Mouse (Mus musculus) kidney, adult 9 months (tissue): ENCODE results near the gene Gmeb1.
"Not testable (repeated sequence)": the region's sequence is repeated elsewhere in the genome, so short reads cannot be mapped to it uniquely, and the experiment has no call there.

ENCODE experiments used
- DNase-seq: peaks from one replicate; pipeline ENCODE4 v3.0.0; 2022

Gene Gmeb1

DNA sequence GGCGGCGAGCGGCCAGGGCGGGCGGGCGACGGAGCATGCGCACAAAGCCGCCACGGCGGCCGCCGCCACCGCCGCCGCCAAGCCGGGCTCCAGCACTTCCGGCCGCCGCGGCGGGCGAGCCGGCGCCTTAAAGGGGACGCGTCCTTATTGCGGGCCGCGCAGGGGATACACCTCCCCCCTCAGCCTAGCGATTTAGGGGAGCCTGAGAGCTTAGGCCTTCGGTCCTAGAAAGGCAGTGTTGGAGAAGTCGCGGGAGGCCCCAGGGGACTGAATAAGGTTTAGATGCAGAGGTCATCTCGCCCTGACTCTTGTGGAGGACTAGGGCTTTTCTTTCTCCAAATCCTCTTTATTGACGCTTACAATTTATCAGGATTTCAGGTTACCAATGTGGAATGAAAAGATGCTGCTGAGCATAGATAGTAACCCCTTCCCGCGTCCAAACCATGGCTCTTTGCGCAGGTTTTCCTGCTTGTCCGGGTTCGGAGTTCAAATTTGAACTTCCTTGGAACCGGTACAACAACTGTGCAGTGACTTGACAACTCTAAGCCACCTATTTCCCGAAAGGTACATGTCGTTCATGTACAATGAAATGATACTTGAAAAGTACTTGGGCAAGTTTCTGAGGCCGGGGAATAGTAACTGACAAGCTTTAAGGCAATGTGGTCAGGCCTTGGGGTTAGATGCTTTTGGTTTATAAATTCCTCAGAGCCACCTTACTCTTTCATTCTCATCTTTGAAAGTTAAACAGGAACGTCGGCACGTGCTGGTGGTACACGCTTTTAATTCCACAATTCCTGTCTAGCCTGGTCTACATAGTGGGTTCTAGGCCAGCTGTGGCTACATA lies at the start of gene Gmeb1:
Gene Gmeb1, minus strand, starts transcription at position 89 of the 844 bp plus-strand sequence.
- peak; percentile 68 for DNase-seq

- peak; percentile 78 for DNase-seq
These were observed 48.6 kb upstream of the Gmeb1 start for GRCm38 (mm10) chr4:132309849-132310472.

DNA sequence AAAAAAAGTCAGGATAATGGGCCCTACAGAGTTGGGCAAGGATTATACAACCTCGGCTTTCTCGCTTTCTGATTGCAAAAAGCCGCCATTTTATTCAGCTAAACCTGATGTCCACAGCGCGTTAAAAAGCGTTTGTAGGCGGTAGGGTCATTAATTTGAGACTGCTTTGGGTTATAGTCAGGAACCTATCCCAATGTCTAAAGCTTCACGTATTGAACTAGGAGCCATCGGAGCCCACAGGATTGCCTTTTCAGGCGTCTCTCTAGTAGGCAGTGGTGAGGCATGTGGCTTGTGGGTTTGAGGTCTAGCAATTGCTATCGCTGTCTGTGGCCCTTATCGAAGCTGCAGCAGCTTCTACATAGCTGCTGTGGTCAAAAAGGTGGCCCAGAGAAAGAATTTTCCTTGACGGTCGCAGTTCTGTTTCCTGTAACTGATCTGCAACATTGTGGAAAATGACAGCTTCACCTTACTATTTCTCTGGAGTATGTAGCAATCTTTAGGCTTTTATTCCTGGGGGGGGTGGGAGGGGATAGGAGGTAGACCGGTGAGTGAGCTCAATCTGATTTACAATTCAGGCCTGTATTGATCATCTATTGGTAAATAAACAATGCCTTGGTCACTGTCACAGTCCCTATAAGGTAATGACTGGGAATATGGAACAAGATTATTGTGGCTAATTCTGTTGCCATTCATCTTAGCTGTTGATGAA lies 47.9 kb upstream of the Gmeb1 start:
- DNase-seq, result no peak

DNA sequence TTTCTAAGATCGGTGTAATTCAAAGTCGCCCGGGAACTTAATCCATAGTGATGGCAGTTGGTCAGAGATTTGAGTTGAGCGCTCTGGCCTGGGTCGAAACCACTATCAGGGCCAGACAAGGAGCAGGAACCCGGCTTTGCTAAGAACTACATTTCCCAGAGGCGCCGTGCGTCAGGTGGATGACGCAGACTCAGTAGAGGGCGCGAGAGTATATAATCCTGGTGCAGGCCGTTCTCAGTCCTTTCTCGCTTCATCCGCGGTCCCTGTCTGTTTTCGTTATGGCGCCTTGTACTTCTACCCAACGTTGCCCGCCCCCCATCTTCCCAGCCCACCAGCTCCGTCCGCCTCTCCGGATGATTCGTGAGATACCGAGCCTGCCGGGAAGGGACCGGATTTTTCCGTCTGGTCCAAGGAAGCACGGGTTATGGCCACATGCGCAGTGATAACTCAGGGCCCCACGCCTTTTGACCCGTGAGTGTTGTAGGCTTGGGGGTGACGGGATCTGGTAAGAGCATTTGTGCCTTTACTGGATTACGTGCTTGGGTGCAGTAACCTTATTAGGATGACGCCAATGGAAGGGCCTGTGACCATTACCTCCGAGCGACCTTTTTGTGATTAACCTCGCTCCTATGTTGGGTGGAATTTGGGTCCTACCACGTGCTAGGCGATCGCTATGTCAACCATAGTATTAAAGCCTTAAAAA lies 47.2 kb upstream of the Gmeb1 start:
- peak; percentile 94 for DNase-seq

DNA sequence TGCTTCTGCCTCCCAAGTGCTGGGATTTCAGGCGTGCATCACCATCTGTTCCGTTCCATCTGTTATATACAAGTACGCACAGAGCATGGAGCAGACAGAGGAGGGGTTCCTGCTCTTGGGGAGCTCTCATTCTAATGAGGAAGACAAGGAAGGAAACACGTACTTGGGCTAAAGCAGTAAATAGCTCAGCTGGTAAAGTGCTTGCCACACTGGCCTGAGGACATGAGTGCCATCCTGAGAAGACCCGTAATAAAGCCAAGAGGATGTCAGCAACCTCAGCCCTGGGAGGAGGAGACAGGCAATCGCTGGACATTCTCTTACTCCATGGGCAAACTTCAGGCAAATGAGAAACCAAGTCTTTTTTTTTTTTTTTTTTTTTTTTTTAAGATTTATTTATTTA lies 44.6 kb upstream of the Gmeb1 start:
- no peak for DNase-seq

DNA sequence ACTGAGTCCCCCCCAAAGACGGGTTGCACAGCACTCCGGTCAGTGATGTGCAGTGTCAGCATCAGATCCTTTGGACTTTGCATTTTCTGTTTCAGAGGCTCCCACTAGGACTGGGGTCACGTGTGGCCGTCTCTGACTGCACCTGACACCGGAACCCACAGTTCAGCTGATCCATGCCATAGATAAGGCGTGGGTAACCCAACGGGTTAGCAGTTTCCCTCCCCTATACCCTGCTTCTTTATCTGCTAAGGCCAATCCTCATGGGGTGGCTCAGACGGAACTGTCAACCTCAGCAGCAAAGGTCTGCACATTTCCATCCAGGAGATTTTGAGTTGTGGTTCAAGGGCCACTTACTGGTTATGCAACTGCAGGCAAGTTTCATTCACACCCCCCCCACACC lies 43.9 kb upstream of the Gmeb1 start:
- peak; percentile 83 for DNase-seq

- DNase-seq, result not testable (repeated sequence)
These were observed 42.1 kb upstream of the Gmeb1 start for GRCm38 (mm10) chr4:132303484-132303883.

- peak; percentile 46 for DNase-seq
These were observed 41.6 kb upstream of the Gmeb1 start, which contains the start of gene Rab42 for GRCm38 (mm10) chr4:132302939-132303479. Gene Rab42 (minus strand): TSS chr4:132303385.

- DNase-seq, result no peak
These were observed 40.9 kb upstream of the Gmeb1 start for GRCm38 (mm10) chr4:132301965-132302938.

- no peak for DNase-seq
These were observed 40.1 kb upstream of the Gmeb1 start for GRCm38 (mm10) chr4:132301486-132301885.

- no peak for DNase-seq
These were observed 38.4 kb upstream of the Gmeb1 start for GRCm38 (mm10) chr4:132299849-132300248.

- peak; percentile 40 for DNase-seq
These were observed 34.4 kb upstream of the Gmeb1 start for GRCm38 (mm10) chr4:132295696-132296390.

DNA sequence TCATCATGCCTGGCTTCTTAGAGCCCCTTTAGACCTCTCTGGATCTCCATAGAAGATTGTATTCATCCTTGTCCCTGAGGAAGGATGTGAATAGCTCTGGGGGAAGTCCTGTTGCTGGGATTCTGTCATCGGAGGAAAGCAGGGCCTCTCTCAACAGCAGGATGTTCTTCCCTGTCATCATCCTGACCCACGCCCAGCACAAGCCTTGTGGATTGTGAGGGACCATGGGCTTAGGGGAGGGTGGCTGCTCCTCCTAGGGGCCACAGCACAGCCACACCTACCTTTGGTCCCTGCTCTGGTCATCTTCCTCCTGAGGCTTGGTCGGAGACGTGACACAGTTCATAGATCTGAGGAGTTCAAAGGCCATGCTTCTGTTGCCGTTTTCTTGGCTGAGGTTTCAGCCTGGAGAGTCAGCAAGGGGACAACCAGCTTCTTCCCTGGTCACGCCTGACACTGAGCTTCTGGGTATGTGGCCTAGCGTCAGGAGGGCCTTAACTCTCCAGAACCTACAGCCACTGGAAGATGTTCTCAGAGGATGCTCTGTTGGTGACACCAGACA lies 32.4 kb upstream of the Gmeb1 start:
- DNase-seq, result peak; percentile 70

DNA sequence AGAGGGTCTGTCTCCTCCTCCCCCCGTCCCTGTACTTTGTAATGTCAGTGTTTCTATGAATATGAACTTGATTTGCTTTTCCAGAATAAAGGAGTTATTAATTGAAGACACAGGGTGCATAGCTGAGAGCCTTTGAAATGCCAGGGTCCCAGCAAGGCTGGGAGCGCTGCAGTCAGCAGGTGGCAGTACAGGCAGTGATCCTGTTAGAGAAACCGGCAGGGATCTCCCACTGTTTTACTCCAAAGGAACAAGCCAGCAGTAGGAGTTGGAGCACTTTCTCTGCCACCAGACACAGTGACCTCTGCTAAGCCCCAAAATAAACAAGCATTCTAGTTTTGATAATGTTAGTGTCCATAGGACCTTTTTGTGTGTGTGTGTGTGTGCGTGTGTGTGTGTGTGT lies 31.6 kb upstream of the Gmeb1 start:
- DNase-seq, result peak; percentile 72

DNA sequence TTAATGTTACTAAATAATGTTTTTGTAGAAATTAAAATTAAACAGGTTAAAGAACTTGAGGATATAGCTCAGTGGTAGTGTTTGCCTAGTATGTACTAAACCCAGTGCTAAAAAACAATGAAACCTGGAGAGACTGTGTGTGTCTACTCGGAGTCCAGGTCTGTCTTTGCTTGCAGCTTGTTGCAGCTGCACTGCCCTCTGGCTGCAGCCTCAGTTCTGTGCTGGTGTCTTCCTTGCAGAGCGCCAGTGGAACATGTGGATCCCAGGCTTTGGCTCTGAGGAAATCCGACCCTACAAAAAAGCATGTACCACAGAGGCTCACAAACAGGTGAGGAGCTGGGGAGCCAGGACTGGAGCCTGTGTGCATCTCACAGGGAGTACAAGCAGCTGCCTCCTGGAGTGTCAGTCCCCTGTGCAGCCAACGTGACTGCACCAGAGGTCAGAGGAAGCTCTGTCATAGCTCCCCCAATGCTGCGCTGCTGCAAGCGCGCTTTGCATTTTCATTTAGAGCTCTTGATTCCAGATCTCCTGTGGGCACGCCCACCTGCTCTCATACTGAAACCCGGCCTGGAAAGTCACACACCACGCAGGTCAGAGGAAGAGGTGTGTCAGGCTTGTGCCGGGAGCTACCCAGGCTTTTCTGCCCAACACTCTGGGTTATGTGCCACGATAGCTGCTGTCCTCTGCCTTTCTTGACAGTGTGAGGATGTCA lies 30.4 kb upstream of the Gmeb1 start:
- no peak for DNase-seq

DNA sequence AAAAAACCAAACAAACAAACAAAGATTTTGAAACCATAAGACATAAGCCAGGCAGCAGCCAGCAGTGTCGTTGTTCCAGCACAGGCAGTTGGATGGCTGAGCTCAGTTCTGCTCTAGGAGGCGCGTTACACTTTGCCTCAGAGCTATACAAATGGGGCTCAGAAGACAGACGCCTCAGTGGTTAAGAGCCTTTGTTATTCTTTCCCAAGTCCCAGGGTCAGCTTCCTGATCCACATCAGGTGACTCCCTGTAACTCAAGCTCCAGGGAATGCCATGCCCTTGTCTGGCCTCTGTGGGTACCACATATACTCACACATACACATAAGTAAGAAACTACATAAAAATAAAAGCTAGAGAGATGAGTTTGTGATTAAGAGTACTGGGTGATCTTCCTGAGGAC lies 29.7 kb upstream of the Gmeb1 start:
- DNase-seq, result no peak

- not testable (repeated sequence) for DNase-seq
These were observed 27.4 kb upstream of the Gmeb1 start for GRCm38 (mm10) chr4:132288840-132289239.

DNA sequence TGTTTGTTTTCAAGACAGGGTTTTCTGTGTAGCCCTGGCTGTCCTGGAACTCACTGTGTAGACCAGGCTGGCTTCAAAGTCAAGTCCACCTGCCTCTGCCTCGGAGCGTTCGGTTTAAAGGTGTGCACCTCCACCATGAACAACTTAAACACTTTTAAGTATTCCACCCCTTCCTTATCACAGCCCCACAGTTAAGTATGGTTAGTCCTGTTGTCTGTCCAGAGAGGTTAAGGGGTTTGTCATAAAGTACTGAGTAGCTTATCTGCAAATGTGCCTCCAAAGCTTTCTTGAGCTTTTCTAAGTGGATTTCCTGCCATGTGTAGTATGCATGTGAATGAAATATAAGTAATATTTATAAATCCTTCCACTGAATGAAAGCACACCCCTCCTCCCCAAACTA lies 14.5 kb upstream of the Gmeb1 start:
- no peak for DNase-seq

- DNase-seq, result peak; percentile 94
These were observed 12.9 kb upstream of the Gmeb1 start, which contains the start of gene Taf12 for GRCm38 (mm10) chr4:132274156-132274862. Gene Taf12 (plus strand): TSS chr4:132274375.
